Mouse (Mus musculus) right cerebral cortex, adult 18-20 months (tissue): ENCODE results near the gene Psg16.
"Not testable (repeated sequence)": the region's sequence is repeated elsewhere in the genome, so short reads cannot be mapped to it uniquely, and the experiment has no call there.

Experiments used
- DNase-seq: peaks from one replicate; pipeline ENCODE4 v3.0.0; 2022; ENCODE audit warnings: mixed read lengths

Psg16 gene

DNA sequence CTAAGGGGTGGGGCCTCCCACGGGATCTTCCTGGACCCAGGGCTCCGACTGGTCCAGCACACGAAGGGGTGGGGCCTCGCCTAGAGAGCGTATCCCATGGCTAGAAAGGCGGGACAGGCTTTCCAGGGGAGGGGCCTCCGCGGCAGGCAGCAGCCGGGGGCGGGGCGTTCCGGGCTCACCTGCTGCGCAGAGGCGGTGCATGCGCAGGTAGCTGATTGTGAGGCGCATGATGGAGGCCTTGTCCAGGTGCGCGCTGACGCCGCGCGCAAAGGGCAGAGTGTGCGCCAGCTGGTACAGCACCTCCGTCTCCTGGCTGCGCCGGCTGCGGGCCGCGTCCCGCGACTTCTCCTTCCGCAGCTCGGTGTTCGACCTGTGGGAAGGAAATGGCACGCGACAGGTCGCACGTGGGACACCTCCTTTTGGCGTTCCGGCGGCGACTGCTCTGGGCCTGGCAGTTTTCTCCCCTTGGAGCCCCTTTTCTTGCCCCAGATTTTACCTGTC lies 17.7 kb upstream of the Psg16 start:
- DNase-seq, result peak; percentile 94

DNA sequence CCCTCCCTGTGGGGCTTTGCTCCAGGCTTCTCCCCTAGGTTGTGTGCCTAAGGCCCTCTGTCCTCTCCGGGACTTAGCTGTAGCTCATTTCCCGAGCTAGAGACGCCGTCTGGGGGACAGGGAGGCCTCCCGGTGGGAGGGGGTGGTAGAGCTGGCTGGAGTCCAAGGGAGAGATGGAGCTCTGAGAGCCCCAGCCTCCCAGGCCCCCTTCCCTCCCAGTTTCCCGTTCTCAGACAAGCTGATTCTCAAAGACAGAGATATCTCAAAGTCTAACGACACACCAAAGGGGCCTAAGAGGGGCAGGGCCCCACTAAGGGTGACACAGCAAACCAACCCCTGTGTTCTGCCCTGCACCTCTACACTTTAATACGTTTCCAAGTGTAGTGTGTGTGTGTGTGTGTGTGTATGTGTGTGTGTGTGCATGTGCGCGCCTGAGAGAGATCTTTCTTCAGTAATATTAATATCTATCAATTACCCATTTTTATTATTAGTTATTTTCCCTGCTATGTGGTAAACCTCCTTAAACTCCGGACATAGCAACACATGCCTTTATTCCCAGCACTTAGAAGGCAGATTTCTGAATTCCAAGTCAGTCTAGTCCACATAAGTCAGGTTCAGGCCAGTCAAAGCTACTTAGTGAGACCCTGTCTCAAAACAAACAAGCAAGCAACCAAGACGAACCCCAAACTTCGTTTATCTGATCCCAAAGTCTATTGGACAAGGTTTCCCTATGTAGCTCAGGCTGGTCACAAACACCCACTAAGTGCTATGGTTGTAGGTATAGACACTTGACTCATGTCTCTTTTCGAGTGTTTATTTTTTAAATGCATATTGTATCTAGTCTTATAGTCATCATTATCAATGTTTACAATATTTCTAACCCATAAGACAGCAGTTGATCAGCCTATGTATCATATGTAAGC lies 17.0 kb upstream of the Psg16 start:
- no peak for DNase-seq

DNA sequence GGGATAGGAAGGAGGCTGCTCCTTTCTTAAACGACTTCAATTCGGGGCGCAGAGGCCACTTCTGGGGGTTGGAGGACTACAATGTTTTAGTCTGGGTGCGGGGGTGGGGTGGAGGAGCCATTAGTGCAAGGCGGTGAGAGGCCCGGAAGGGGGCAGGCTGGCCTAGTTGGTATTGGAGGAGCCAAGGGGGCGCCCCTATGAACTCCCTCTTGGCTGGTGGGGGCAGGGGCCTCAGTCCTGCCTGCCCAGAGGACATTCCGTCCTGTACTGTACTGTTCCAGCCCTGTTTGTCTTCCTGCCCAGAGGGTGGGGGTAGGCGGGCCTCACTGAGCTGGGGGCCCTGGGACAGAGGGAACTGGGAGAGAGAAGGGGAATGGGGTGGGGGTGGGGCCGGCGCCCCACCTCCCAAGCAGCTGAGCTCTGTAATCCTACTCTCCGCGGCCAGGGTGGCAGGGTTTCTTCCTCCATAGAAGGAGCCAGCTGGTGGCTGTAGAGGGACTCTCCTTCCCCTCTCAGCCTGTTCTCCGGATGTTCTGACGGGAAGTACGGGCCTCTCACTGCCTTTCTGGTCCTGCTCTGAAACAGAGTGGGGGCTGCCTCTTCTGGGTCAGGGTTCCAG lies 15.7 kb upstream of the Psg16 start:
- DNase-seq, result peak; percentile 90

DNA sequence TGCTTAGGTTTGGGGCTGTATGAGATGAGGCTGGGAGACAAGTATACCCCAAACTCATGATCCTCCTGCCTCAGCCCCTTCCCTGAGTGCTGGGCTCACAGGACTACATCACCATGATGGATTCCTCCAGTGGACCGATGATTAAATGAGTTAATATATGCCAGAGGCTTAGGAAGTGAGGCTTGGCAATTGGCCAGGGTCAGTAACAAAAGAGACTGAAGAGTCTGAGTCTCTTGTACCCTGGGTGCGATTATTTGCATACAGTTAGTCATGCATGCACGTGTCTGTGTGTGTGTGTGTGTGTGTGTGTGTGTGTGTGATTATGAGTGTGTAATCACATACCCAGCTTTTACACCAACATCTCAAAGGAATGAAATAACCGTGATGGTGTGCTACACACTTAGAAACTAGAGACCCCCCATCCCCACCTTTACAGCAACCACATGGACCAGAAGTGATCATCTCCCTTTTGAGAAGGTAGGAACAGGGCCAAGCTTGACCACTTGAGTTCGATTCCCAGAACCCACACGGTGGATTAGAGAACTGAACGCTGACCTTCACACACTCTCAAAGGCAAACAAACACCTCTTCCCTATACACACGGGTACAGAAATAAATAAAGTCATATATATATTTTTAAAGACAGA lies 14.9 kb upstream of the Psg16 start:
- no peak for DNase-seq

DNA sequence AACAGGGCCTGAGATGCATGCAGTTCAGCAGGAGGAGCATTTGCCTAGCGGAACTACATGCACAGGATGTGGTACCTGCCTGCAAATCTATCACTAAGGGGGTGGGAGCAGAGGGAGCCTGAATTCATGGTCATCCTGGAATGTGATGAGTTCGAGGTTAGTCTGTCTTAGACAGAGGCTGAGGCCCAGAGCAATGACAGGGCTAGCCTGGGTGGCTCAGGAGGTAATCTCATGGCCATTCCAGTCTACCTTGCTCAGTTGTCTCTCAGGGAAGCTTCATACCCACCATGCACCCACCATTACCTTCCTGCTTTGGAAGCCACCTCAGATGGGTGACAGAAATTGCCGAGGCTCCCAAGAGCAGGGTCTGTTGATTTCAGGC lies 14.4 kb upstream of the Psg16 start:
- no peak for DNase-seq

DNA sequence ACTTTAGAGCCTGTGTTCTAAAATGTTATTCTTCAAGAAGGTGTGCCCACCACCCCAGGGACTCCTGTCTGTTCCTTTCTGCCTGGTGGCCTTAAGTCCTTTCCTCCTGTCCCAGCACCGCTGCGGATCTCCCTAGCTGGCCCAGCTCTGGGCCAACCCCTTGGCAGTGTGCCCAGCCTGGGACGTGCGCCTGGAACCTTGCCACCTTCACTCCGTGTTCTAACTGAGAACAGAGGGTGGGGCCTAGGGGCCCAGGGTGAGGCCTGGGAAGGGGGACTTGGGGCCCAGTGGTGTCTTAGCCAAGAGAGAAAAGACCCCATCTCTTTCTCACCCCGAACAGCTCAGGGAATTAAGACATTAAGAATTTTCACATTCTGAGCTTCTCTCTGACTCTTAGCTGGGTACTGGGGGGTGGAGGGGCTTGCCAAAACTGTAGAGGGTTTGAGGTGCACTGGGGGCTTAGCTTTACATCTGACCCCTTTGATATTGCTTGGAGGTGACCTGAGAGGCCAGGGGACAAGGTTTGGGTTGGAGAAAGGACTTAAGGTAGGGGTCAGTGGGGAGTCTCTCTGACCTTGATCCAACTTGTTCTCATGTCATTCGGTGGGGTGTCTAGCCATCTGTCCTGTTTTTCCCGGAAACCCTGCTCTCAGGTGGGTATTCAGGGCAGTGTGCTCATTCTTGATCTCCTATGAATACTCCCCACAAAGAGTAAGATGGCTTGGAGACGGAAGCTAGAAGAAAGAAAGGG lies 13.6 kb upstream of the Psg16 start:
- DNase-seq, result peak; percentile 89

DNA sequence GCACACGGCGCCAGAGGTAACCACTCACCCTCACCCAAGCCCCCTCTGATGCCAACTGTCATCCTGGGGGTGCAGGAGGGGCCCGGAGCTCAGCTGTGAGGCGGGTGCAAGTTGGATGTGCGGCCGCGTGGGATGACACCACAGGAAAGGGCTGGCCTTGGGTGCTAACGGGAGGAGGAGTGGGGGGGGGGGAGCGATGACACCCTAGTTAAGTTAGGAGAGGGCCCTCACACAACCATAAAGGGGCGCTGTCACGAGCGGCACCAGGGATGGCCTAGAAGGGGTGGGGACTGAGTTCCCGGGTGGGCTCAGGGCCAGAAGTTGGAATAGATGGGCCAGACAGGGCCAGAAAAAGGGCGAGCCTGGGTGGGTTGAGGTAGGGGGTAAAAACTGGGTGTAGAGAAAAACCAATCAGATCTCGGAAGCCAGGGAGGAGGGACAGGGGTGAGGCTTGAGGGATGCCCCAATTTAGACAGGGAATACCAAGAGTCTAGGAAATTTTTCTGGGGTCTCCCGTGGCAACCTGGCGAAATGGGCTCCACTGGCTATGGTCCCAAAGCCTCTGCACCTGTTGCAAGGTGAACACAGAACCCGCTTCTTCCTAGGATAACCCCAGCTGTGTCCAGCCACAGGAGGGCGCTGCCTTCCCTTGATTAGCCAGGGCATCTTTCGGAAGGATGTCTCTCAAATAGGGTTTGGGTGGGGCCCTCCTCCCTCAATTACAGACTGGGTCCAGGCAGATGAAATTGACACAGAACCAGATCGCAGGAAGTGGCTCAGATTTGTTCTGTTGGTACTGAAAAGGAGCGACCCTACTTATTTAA lies 12.8 kb upstream of the Psg16 start:
- DNase-seq, result peak; percentile 70

DNA sequence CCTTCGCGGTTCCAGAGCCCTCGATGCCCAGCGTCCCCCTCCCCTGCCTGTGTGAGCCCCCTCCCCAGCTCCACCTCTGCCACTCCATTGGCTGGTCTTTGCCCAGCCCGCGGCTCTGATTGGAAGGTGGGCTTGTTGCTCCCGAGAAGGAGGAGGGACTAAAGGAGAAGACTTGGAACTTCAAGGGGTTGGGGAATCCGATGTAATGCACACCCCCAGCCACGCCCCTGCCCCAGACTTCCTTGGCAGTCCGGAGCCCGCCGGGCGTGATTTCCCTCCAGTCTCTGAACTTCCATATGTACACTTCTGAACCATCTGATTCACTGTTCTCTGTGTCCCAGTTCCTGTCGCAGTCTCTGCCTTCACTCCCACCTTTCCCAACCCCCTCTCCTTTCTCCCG lies 11.5 kb upstream of the Psg16 start, which contains the start of gene Hif3a:
Gene Hif3a (minus strand): TSS at position 39 of the 400 bp plus-strand sequence.
- peak; percentile 57 for DNase-seq

DNA sequence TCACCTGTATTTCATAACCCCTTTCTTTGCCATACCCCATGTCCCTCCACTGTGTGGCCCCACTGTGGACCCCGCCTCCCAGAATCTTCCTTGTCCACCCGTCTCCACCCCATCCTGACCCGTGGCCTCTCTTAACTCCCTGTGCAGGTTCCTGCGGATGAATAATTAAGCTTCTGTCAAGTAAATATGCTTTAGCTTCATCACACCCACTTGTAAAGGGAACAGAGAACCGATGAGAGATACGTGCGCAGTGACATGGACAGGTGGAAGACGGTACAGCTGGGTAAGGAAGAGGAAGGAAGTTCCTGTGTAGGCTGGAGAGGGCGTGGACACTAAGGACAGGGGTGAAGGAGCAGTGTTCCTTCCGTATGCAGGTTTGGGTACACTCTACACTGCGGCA lies 11.0 kb upstream of the Psg16 start:
- no peak for DNase-seq

DNA sequence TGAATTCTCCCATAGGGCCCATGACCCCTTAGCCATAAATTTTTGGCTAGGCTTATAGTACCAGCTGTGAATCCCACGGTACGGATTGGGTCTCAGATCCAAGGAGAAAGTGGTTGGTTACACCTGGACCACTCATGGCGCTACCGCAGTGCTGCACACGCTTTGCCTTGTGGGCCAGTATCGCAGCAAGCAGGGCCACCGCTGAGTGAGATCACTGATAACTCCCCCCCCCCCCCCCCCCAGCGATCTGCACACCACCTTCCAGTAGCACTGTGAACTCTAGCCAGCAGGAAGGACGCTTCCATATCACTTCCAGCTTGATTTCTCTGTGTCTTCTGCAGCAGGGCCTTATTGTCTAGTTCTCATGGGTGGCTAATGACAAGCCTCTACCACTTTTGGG lies 8.2 kb upstream of the Psg16 start:
- DNase-seq, result no peak

DNA sequence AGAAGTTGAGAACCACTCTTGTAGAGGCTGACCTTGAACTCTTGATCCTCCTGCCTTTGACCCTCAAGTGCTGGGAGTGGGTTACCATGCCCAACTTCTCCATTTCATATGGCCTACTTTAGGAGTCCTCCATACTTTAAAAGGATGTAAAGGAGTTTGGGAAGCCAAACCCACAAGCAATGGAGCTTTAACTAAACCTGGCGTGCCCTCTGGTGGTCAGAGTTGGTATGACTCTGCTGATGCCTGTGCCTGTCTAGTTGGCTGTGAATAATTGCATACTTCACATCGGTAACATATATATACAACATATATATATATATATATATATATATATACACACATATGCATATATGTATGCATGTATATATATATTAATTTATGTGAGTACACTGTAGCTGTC lies 7.4 kb upstream of the Psg16 start:
- peak; percentile 82 for DNase-seq

DNA sequence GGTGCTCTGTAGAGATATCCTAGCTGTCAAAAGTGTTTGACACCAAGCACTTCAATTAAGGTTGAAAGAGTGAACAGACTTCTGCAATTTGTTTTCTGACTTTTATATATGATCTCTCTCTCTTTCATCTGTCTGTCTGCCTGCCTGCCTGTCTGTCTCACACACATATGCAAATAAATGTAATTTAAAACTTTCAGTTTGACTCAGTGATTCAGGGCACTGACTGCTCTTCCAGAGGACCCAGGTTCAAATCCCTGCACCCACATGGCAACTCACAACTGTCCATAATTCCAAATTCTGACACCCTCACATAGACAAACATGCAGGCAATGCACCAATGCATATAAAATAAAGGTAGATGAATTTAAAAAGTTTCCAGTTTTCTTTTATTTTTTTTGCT lies 6.8 kb upstream of the Psg16 start:
- no peak for DNase-seq

DNA sequence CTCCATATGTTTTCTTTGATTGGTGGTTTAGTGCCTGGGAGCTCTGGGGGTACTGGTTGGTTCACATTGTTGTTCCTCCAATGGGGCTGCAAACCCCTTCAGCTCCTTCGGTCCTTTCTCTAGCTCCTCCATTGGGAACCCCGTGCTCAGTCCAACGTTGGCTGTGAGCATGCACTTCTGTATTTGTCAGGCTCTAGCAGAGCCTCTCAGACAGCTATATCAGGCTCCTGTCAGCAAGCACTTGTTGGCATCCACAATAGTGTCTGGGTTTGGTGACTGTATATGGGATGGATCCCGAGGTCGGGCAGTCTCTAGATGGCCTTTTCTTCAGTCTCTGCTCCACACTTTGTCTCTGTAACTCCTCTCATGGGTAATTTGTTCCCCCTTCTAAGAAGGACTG lies 6.2 kb upstream of the Psg16 start:
- DNase-seq, result not testable (repeated sequence)

DNA sequence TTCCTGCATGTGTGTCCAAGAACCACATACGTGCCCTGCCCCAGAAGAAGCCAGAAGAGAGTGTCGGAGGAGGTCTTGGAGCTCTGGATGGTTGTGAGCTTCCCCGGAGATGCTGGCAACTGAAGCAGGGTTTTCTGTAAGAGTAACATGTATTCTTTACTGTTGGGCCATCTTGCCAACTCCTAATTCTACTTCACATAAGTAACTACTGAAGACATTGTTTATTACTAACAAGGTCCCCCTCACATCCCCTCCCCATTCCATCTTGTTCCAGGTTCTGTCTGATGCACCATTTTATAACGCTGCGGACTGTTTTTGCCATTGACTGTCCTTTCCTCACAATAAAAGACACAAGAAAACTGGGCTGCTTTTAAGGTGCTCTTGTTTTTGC lies 332 bp upstream of the Psg16 start:
- DNase-seq, result no peak

DNA sequence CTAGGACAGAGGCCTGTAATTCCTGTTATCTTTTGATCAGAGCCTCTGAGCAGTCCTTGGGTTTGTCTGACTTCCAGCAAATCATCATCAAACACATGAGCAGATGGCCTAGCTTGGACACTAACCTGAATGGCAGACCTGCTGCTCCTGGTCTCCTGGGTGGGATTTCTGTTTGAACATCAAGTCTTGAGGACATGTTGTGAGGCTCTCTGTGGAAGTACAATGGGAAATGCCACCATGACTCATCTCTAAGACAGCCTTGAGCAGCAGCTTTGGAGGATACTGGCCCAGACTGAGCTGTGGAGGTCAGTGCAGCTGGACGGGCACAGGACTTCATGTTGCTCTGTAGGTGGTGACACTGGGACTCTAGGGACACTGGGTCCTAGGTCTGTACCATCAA lies 2.7 kb downstream of the Psg16 start:
- no peak for DNase-seq

DNA sequence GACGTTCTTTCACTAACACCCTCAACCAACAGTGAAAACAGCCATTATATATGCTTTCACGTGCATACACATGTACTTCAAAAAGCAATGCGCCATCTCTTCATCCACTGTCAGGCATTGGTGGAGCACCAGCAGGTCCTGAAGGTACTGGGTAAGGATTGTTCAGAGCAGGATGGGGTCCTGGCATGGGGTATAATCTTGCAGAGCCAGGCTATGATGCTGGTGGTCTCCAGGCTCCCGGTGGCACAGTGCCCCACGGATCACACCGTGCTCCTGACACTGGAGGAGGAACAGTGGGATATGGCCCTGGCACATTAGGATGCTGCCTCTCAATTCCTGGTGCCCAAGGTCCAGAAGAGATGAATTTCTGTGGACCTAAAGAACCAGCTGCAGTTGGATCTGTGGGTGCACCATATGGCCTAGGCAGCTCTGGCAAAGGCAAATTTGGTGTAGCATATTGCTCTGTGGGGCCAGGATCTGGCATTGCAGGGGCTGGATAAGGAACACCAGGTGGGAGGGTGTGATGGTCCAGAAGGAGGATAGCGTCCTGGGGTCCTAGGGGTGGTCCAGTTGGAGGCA lies 4.3 kb downstream of the Psg16 start:
- DNase-seq, result no peak

DNA sequence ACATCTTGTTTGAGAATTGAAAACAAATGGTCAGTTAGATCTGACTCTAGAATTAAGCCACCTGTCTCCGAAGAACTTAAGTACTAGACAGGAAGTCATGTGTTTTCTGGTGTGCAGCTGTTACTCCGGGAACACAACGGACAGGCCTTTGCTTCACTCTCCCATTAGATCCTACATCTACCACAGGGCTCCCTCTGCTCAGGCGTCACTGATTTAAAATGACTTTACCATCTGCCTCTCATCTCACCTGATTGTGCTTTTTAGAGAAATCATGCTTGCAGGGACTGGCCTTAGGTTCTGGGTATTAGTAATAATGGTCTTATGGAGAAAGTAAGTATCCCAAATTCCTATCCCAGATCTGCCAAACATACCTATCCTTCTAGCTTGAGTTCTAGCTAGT lies 8.9 kb downstream of the Psg16 start:
- no peak for DNase-seq

DNA sequence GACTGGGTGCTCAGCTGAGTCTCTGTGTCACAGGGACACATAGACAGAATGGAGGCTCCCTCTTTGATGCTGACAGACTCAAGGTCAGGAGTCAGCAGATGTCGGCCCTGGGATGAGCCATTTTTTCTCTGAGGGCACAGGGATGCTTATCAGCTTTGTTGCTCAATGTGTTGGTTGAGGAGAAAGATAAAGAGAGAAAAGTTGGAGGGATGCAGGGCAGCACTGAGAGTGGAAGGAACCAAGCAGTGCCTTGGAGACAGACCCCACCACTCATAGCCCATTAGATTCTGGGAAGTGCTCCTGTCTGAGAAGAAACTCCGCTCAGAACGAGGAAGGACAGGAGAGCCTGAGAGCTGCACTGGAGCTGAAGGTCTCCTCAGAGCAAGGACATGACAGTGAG lies 13.9 kb downstream of the Psg16 start:
- no peak for DNase-seq

DNA sequence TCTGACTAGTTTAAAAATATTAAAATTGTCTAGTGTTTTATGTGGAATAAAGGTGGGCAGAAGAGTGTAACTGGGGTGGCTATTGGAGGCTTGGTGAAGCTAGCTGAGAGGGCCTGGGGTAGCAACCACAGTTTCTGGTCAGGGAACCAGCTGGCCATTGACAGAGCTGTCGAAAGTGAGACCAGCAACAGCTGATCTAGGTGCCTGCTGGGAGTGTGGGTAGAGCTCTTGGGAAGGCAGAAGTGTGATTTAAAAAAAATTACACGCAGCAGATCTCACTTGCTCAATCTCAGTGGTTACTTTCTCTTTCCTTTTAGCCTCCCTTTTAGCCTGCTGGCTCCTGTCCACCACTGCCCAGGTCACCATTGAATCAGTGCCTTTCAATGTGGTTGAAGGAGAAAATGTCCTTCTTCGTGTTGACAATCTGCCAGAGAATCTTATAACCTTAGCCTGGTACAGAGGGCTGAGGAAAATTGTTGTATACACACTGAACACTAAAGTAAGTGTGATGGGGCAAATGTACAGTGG lies 16.3 kb downstream of the Psg16 start:
- DNase-seq, result no peak

DNA sequence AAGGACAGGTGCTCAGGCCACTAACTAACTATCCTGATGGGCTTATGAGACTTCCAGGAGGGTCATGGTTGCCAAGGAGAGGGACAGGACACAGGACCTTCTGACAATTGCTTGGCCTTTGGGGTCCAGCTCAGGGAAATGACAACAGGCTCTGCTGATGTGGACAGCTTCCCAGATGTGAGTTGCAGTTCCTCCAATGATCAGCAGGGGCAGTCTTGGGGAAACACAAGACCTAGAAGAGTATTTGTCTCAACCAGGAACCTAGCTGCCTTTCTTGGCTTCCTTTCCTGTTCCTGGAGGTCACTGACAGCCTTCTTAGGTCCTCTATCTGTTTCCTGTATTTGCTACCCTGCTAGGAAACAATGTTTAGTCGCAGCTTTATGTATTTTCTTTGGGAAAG lies 17.4 kb downstream of the Psg16 start:
- DNase-seq, result no peak

DNA sequence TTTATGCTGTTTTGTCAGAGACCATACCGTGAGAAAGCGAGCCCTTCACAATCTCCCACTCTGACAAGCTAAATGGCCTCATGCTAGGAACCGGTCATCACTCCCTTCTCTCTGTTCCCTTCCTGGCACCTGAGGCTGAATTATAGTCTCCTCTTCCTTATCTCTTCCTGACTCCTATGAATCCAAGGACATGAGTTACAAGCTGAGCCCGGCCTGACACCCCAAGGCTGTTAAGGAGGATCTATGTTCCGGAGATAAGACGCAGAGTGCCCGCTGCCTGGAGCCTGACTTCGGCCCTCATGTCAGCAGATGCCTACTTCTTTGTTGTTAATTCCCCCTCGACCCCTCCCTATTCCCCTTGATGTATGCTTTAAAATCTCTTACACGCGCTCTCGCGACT lies 27.8 kb downstream of the Psg16 start:
- not testable (repeated sequence) for DNase-seq
